Mouse (Mus musculus) neural tube, embryonic 12.5 days (tissue): ENCODE results near the gene Sec24d. TPM values are rescaled to one million over a fixed set of nuclear protein-coding genes. Genes with fewer than 3 reads are reported as not detected.
A peak's percentile ranks its signal among the peaks of the same experiment; 100 is the strongest.

ENCODE experiments used
- ATAC-seq: fragments of 200-750 bp; cut with Nextera tagmentation; 2 replicates; pipeline ENCODE4 v1.8.0; 2017; ENCODE audit warnings: low read depth, mild to moderate bottlenecking, moderate TSS enrichment, moderate library complexity; ENCODE audit not compliant: low FRiP score
- H3K27ac ChIP-seq: fragments of 300-500 bp; sonication (generic); 2 replicates; pipeline ENCODE4 v1.5.1; 2016
- H3K27me3 ChIP-seq: fragments of 300-500 bp; sonication (generic); replicated peaks from 2 replicates; pipeline ENCODE4 v1.6.1; 2016; ENCODE audit warnings: mild to moderate bottlenecking
- H3K36me3 ChIP-seq: fragments of 300-500 bp; sonication (generic); 2 replicates; pipeline ENCODE4 v1.6.1; 2016; ENCODE audit warnings: mild to moderate bottlenecking
- H3K4me1 ChIP-seq: fragments of 300-500 bp; sonication (generic); 2 replicates; pipeline ENCODE4 v1.6.1; 2016
- H3K4me2 ChIP-seq: fragments of 300-500 bp; sonication (generic); replicated peaks from 2 replicates; pipeline ENCODE4 v1.6.1; 2016; ENCODE audit warnings: mild to moderate bottlenecking
- H3K4me3 ChIP-seq: fragments of 300-500 bp; sonication (generic); 2 replicates; pipeline ENCODE4 v1.5.1; 2016
- H3K9ac ChIP-seq: fragments of 300-500 bp; sonication (generic); 2 replicates; pipeline ENCODE4 v1.6.1; 2016; ENCODE audit warnings: mild to moderate bottlenecking
- H3K9me3 ChIP-seq: fragments of 300-500 bp; sonication (generic); 2 replicates; pipeline ENCODE4 v1.6.1; 2016; ENCODE audit warnings: mild to moderate bottlenecking
- WGBS: fragments of 180-500 bp; shearing (Covaris S2); methylation state at CpG from one replicate; pipeline ENCODE4 v1.1.7; 2016; 5-methylcytosine and 5-hydroxymethylcytosine counted together
- polyA plus RNA-seq: library from polyadenylated mRNA; unstranded; fragments of >200 nt; fragmentation: Nextera tagmentation; extraction: Ambion mirVana; gene quantifications from 2 replicates; pipeline ENCODE4 v1.2.1, GENCODE M21; 2016

Gene Sec24d
- polyA plus RNA-seq, 1 experiment from 2014 or later: 24.2 TPM

- no peak overlapping the region for H3K4me3 ChIP-seq
- WGBS: 94% methylated on average over 15 of the region's 15 CpGs
- no peaks in the 10 kb centered on the region for H3K27me3 ChIP-seq
- H3K36me3 ChIP-seq: no peaks in the 10 kb centered on the region
- no peak overlapping the region for H3K27ac ChIP-seq
- H3K9me3 ChIP-seq: no peaks in the 10 kb centered on the region
- ATAC-seq: no peak
- H3K9ac ChIP-seq: no peak overlapping the region
- no peaks in the 10 kb centered on the region for H3K4me1 ChIP-seq
- no peak overlapping the region for H3K4me2 ChIP-seq
Measured at GRCm38 (mm10) chr3:123305611-123306010, 38.4 kb downstream of the Sec24d start.

GRCm38 (mm10) chr3:123307446-123307845, 40.2 kb downstream of the Sec24d start:
- no peak overlapping the region for H3K9ac ChIP-seq
- H3K4me1 ChIP-seq: no peaks in the 10 kb centered on the region
- no peak overlapping the region for H3K4me2 ChIP-seq
- 95% methylated on average over 6 of the region's 6 CpGs for WGBS
- no peak for ATAC-seq
- no peaks in the 10 kb centered on the region for H3K27me3 ChIP-seq
- H3K9me3 ChIP-seq: no peaks in the 10 kb centered on the region
- H3K4me3 ChIP-seq: no peak overlapping the region
- no peak overlapping the region for H3K27ac ChIP-seq
- H3K36me3 ChIP-seq: no peaks in the 10 kb centered on the region

GRCm38 (mm10) chr3:123309141-123309540, 41.9 kb downstream of the Sec24d start:
- no peaks in the 10 kb centered on the region for H3K9me3 ChIP-seq
- no peak overlapping the region for H3K27ac ChIP-seq
- H3K4me1 ChIP-seq: no peaks in the 10 kb centered on the region
- no peaks in the 10 kb centered on the region for H3K27me3 ChIP-seq
- no peaks in the 10 kb centered on the region for H3K36me3 ChIP-seq
- no peak overlapping the region for H3K4me2 ChIP-seq
- WGBS: 79% methylated on average over 6 of the region's 6 CpGs
- no peak overlapping the region for H3K4me3 ChIP-seq
- no peak overlapping the region for H3K9ac ChIP-seq
- no peak for ATAC-seq

- H3K27ac ChIP-seq: no peak overlapping the region
- H3K9me3 ChIP-seq: no peaks in the 10 kb centered on the region
- H3K36me3 ChIP-seq: no peaks in the 10 kb centered on the region
- no peak for ATAC-seq
- no peak overlapping the region for H3K9ac ChIP-seq
- H3K4me1 ChIP-seq: no peaks in the 10 kb centered on the region
- no peak overlapping the region for H3K4me3 ChIP-seq
- WGBS: 81% methylated on average over 9 of the region's 9 CpGs
- H3K27me3 ChIP-seq: no peaks in the 10 kb centered on the region
- no peak overlapping the region for H3K4me2 ChIP-seq
Measured at GRCm38 (mm10) chr3:123312477-123313062, 45.3 kb downstream of the Sec24d start.

GRCm38 (mm10) chr3:123313477-123313876, 46.2 kb downstream of the Sec24d start:
- Histone ChIP-seq H3K9ac (no peak overlapping the region), H3K9me3 (no peaks in the 10 kb centered on the region), H3K4me1 (no peaks in the 10 kb centered on the region), H3K4me2 (no peak overlapping the region), H3K27ac (no peak overlapping the region), H3K4me3 (no peak overlapping the region), H3K36me3 (no peaks in the 10 kb centered on the region), H3K27me3 (no peaks in the 10 kb centered on the region)
- no peak for ATAC-seq
- WGBS: 87% methylated on average over 5 of the region's 5 CpGs

- Histone ChIP-seq H3K27me3 (no peaks in the 10 kb centered on the region), H3K36me3 (no peaks in the 10 kb centered on the region), H3K9ac (no peak overlapping the region), H3K4me1 (no peaks in the 10 kb centered on the region), H3K27ac (no peak overlapping the region), H3K4me2 (no peak overlapping the region), H3K4me3 (no peak overlapping the region), H3K9me3 (no peaks in the 10 kb centered on the region)
- ATAC-seq: no peak
- 37% methylated on average over 12 of the region's 12 CpGs for WGBS
Measured at GRCm38 (mm10) chr3:123313920-123314614, 46.8 kb downstream of the Sec24d start.

GRCm38 (mm10) chr3:123316066-123316465, 48.8 kb downstream of the Sec24d start:
- Histone ChIP-seq H3K9ac (no peak overlapping the region), H3K27ac (no peak overlapping the region), H3K4me3 (no peak overlapping the region), H3K4me1 (no peaks in the 10 kb centered on the region), H3K4me2 (no peak overlapping the region), H3K36me3 (no peaks in the 10 kb centered on the region), H3K9me3 (no peaks in the 10 kb centered on the region), H3K27me3 (no peaks in the 10 kb centered on the region)
- ATAC-seq: no peak
- 79% methylated on average over 6 of the region's 6 CpGs for WGBS

GRCm38 (mm10) chr3:123317081-123317480, 49.8 kb downstream of the Sec24d start:
- H3K27me3 ChIP-seq: no peaks in the 10 kb centered on the region
- H3K27ac ChIP-seq: no peak overlapping the region
- WGBS: 86% methylated on average over 9 of the region's 9 CpGs

GRCm38 (mm10) chr3:123320341-123320740, 53.1 kb downstream of the Sec24d start:
- no peaks in the 10 kb centered on the region for H3K4me1 ChIP-seq
- no peak for ATAC-seq
- no peaks in the 10 kb centered on the region for H3K27me3 ChIP-seq
- no peak overlapping the region for H3K9ac ChIP-seq
- H3K27ac ChIP-seq: no peak overlapping the region
- H3K4me2 ChIP-seq: no peak overlapping the region
- H3K36me3 ChIP-seq: no peaks in the 10 kb centered on the region
- H3K4me3 ChIP-seq: no peak overlapping the region
- WGBS: 86% methylated on average over 9 of the region's 9 CpGs
- H3K9me3 ChIP-seq: no peaks in the 10 kb centered on the region

More at GRCm38 (mm10) chr3:123317081-123317480, 49.8 kb downstream of the Sec24d start:
- Histone ChIP-seq H3K9me3 (no peaks in the 10 kb centered on the region), H3K4me1 (no peaks in the 10 kb centered on the region), H3K4me3 (no peak overlapping the region), H3K36me3 (no peaks in the 10 kb centered on the region), H3K9ac (no peak overlapping the region), H3K4me2 (no peak overlapping the region)
- ATAC-seq: no peak

GRCm38 (mm10) chr3:123321612-123322011, 54.4 kb downstream of the Sec24d start:
- H3K4me3 ChIP-seq: no peak overlapping the region
- no peak overlapping the region for H3K4me2 ChIP-seq
- no peaks in the 10 kb centered on the region for H3K4me1 ChIP-seq
- no peak overlapping the region for H3K27ac ChIP-seq
- 0 out of 2 replicates have a peak, but pooled peaks have one; percentile 64 for ATAC-seq
- H3K9me3 ChIP-seq: no peaks in the 10 kb centered on the region
- no peaks in the 10 kb centered on the region for H3K27me3 ChIP-seq
- H3K36me3 ChIP-seq: no peaks in the 10 kb centered on the region
- no peak overlapping the region for H3K9ac ChIP-seq
- WGBS: 88% methylated on average over 6 of the region's 6 CpGs

GRCm38 (mm10) chr3:123322147-123322546, 54.9 kb downstream of the Sec24d start:
- Histone ChIP-seq H3K4me2 (no peak overlapping the region), H3K27ac (no peak overlapping the region), H3K36me3 (no peaks in the 10 kb centered on the region), H3K27me3 (no peaks in the 10 kb centered on the region), H3K4me1 (no peaks in the 10 kb centered on the region), H3K4me3 (no peak overlapping the region), H3K9me3 (no peaks in the 10 kb centered on the region), H3K9ac (no peak overlapping the region)
- 25% methylated on average over 1 of the region's 1 CpGs for WGBS
- 0 out of 2 replicates have a peak, but pooled peaks have one; percentile 33 for ATAC-seq

GRCm38 (mm10) chr3:123324326-123324725, 57.1 kb downstream of the Sec24d start:
- ATAC-seq: no peak
- Histone ChIP-seq H3K9ac (no peak overlapping the region), H3K9me3 (no peaks in the 10 kb centered on the region), H3K4me2 (no peak overlapping the region), H3K27ac (no peak overlapping the region), H3K27me3 (no peaks in the 10 kb centered on the region), H3K4me3 (no peak overlapping the region), H3K4me1 (no peaks in the 10 kb centered on the region), H3K36me3 (no peaks in the 10 kb centered on the region)
- 84% methylated on average over 4 of the region's 4 CpGs for WGBS

GRCm38 (mm10) chr3:123329251-123329650, 62.0 kb downstream of the Sec24d start:
- Histone ChIP-seq H3K4me1 (no peaks in the 10 kb centered on the region), H3K4me2 (no peak overlapping the region), H3K36me3 (no peaks in the 10 kb centered on the region), H3K27me3 (no peaks in the 10 kb centered on the region), H3K4me3 (no peak overlapping the region), H3K27ac (no peak overlapping the region), H3K9ac (no peak overlapping the region), H3K9me3 (no peaks in the 10 kb centered on the region)
- WGBS: 65% methylated on average over 6 of the region's 6 CpGs
- no peak for ATAC-seq
